Mouse (Mus musculus) kidney, postnatal 4 days (tissue): Measurements from ENCODE around the gene Ccdc9b.

Source experiments
- DNase-seq, 2 experiments: peaks; one replicate each; pipeline ENCODE4 v3.0.0; 2021; ENCODE audit warnings: mixed read lengths in 2 of 2

The Ccdc9b gene

GRCm38 (mm10) chr2:118761906-118762783 lies at the start of gene Ccdc9b:
TSS of gene Ccdc9b (minus strand) at chr2:118762661.
- DNase-seq, result peak; percentile 93 to 94

- DNase-seq, result no peak
Measured at GRCm38 (mm10) chr2:118810861-118811260, 48.4 kb upstream of the Ccdc9b start.

GRCm38 (mm10) chr2:118806860-118807259 lies 44.4 kb upstream of the Ccdc9b start:
- DNase-seq, result no peak

- DNase-seq, result no peak
Measured at GRCm38 (mm10) chr2:118805756-118806155, 43.3 kb upstream of the Ccdc9b start.

GRCm38 (mm10) chr2:118805137-118805536 lies 42.7 kb upstream of the Ccdc9b start:
- DNase-seq, result no peak

- no peak for DNase-seq
Measured at GRCm38 (mm10) chr2:118804474-118804873, 42.0 kb upstream of the Ccdc9b start.

- DNase-seq, result no peak
Measured at GRCm38 (mm10) chr2:118802542-118803118, 40.2 kb upstream of the Ccdc9b start.

GRCm38 (mm10) chr2:118793636-118794035 lies 31.2 kb upstream of the Ccdc9b start:
- DNase-seq, result no peak

GRCm38 (mm10) chr2:118792259-118792613 lies 29.8 kb upstream of the Ccdc9b start:
- DNase-seq, result no peak

GRCm38 (mm10) chr2:118791591-118792258 lies 29.3 kb upstream of the Ccdc9b start:
- no peak for DNase-seq

GRCm38 (mm10) chr2:118790551-118791525 lies 28.4 kb upstream of the Ccdc9b start:
- peak; percentile 76 to 83 for DNase-seq

- DNase-seq, result no peak
Measured at GRCm38 (mm10) chr2:118790221-118790550, 27.7 kb upstream of the Ccdc9b start.

GRCm38 (mm10) chr2:118789501-118789900 lies 27.0 kb upstream of the Ccdc9b start:
- no peak for DNase-seq

- no peak for DNase-seq
Measured at GRCm38 (mm10) chr2:118786525-118786924, 24.1 kb upstream of the Ccdc9b start.

- DNase-seq, result no peak
Measured at GRCm38 (mm10) chr2:118783663-118784062, 21.2 kb upstream of the Ccdc9b start.

GRCm38 (mm10) chr2:118783093-118783492 lies 20.6 kb upstream of the Ccdc9b start:
- DNase-seq, result no peak

- DNase-seq, result no peak
Measured at GRCm38 (mm10) chr2:118782303-118782702, 19.8 kb upstream of the Ccdc9b start.

- DNase-seq, result no peak
Measured at GRCm38 (mm10) chr2:118781115-118781514, 18.7 kb upstream of the Ccdc9b start.

GRCm38 (mm10) chr2:118779504-118780480 lies 17.3 kb upstream of the Ccdc9b start, which contains the start of gene Disp2:
TSS of gene Disp2 (plus strand) at chr2:118779719.
- peak; percentile 97 for DNase-seq

GRCm38 (mm10) chr2:118779065-118779464 lies 16.6 kb upstream of the Ccdc9b start:
- no peak for DNase-seq

- DNase-seq, result no peak
Measured at GRCm38 (mm10) chr2:118778418-118778817, 16.0 kb upstream of the Ccdc9b start.
